Mouse (Mus musculus) MEL (cell line): ENCODE results near the gene Met. TPM values are rescaled to one million over a fixed set of nuclear protein-coding genes. Genes with fewer than 3 reads are reported as not detected.

Source experiments
- DNase-seq: peaks from one replicate; pipeline ENCODE4 v3.0.0; 2011; ENCODE audit warnings: low read depth, low spot score
- H3K27ac ChIP-seq: 2 replicates; pipeline ENCODE4 v1.5.1; 2012; ENCODE audit warnings: low read depth, mild to moderate bottlenecking, control low read depth, low read length, moderate library complexity; ENCODE audit not compliant: control insufficient read depth
- H3K27me3 ChIP-seq, 2 experiments: fragments of 150-350 bp in 1 of 2; sonication (generic) in 1 of 2; 2 replicates each; pipeline ENCODE4 v1.6.1; 2012; ENCODE audit warnings: low read length in 2 of 2, mild to moderate bottlenecking in 2 of 2, improper control_type of control experiment in 1 of 2, moderate library complexity in 1 of 2; ENCODE audit not compliant: insufficient read depth in 2 of 2, control insufficient read depth in 1 of 2
- H3K36me3 ChIP-seq, 2 experiments: 2 replicates each; pipeline ENCODE4 v1.6.1; 2012 to 2014; ENCODE audit warnings: low read length in 2 of 2, improper control_type of control experiment in 1 of 2, inconsistent platforms in 1 of 2, mild to moderate bottlenecking in 1 of 2; ENCODE audit not compliant: insufficient read depth in 2 of 2, control insufficient read depth in 1 of 2
- H3K4me1 ChIP-seq, 2 experiments: fragments of 150-350 bp in 1 of 2; sonication (generic) in 1 of 2; 2 replicates each; pipeline ENCODE4 v1.6.1; 2012; ENCODE audit warnings: low read length in 2 of 2, improper control_type of control experiment in 1 of 2, mild to moderate bottlenecking in 1 of 2; ENCODE audit not compliant: insufficient read depth in 2 of 2, control insufficient read depth in 1 of 2
- H3K4me3 ChIP-seq, 2 experiments: fragments of 150-350 bp in 1 of 2; sonication (generic) in 1 of 2; 2 replicates each; pipeline ENCODE4 v1.5.1; 2012; ENCODE audit warnings: low read depth in 2 of 2, low read length in 2 of 2, mild to moderate bottlenecking in 2 of 2, moderate library complexity in 2 of 2, control low read depth in 1 of 2, improper control_type of control experiment in 1 of 2; ENCODE audit not compliant: control insufficient read depth in 1 of 2, insufficient read depth in 1 of 2
- H3K79me2 ChIP-seq: 2 replicates; pipeline ENCODE4 v1.6.1; 2012; ENCODE audit warnings: mild to moderate bottlenecking, low read length, moderate library complexity; ENCODE audit not compliant: control insufficient read depth, poor library complexity, insufficient read depth
- H3K9ac ChIP-seq: 2 replicates; pipeline ENCODE4 v1.6.1; 2012; ENCODE audit warnings: low read depth, mild to moderate bottlenecking, control low read depth, low read length, moderate library complexity; ENCODE audit not compliant: control insufficient read depth, poor library complexity, severe bottlenecking
- H3K9me3 ChIP-seq: fragments of 150-350 bp; sonication (generic); replicated peaks from 2 replicates; pipeline ENCODE4 v1.6.1; 2012; ENCODE audit warnings: mild to moderate bottlenecking, low read length, improper control_type of control experiment, moderate library complexity; ENCODE audit not compliant: insufficient read depth
- CHD1 ChIP-seq: IDR thresholded peaks from 2 replicates; pipeline ENCODE4 v1.6.1; 2012; ENCODE audit warnings: low read depth, mild to moderate bottlenecking, inconsistent platforms, low read length, improper control_type of control experiment
- CTCF ChIP-seq, 3 experiments: IDR thresholded peaks in 2 of 3; conservative IDR thresholded peaks in 1 of 3; 2 replicates each; pipeline ENCODE4 v1.5.1; 2011 to 2012; ENCODE audit warnings: low read length in 3 of 3, low read depth in 2 of 3, mild to moderate bottlenecking in 2 of 3, improper control_type of control experiment in 1 of 3, inconsistent platforms in 1 of 3, mixed read lengths in 1 of 3, moderate library complexity in 1 of 3; ENCODE audit not compliant: control insufficient read depth in 1 of 3, insufficient read depth in 1 of 3, poor library complexity in 1 of 3, severe bottlenecking in 1 of 3
- E2F4 ChIP-seq: IDR thresholded peaks from 2 replicates; pipeline ENCODE4 v1.6.1; 2011; ENCODE audit warnings: low read depth, low read length, improper control_type of control experiment, borderline replicate concordance
- ETS1 ChIP-seq: IDR thresholded peaks from 2 replicates; pipeline ENCODE4 v1.6.1; 2012; ENCODE audit warnings: low read depth, mild to moderate bottlenecking, inconsistent platforms, low read length, improper control_type of control experiment, moderate library complexity
- GABPA ChIP-seq: IDR thresholded peaks from 2 replicates; pipeline ENCODE4 v1.6.1; 2012; ENCODE audit warnings: low read depth, mild to moderate bottlenecking, inconsistent platforms, low read length, improper control_type of control experiment, moderate library complexity
- JUND ChIP-seq: IDR thresholded peaks from 2 replicates; pipeline ENCODE4 v1.6.1; 2011; ENCODE audit warnings: low read depth, mild to moderate bottlenecking, improper control_type of control experiment, low read length
- KAT2A ChIP-seq: conservative IDR thresholded peaks from 2 replicates; pipeline ENCODE4 v1.6.1; 2012; ENCODE audit warnings: low read depth, low read length, improper control_type of control experiment, inconsistent platforms
- MAZ ChIP-seq: IDR thresholded peaks from 2 replicates; pipeline ENCODE4 v1.6.1; 2012; ENCODE audit warnings: low read depth, mild to moderate bottlenecking, inconsistent platforms, low read length, improper control_type of control experiment
- MYB ChIP-seq: IDR thresholded peaks from 2 replicates; pipeline ENCODE4 v1.6.1; 2011; ENCODE audit warnings: mild to moderate bottlenecking, low read depth, low read length, improper control_type of control experiment
- NELFE ChIP-seq: IDR thresholded peaks from 2 replicates; pipeline ENCODE4 v1.6.1; 2011; ENCODE audit warnings: low read depth, low read length, improper control_type of control experiment
- NRF1 ChIP-seq: IDR thresholded peaks from 2 replicates; pipeline ENCODE4 v1.6.1; 2014; ENCODE audit warnings: low read depth, mild to moderate bottlenecking, inconsistent platforms, low read length, improper control_type of control experiment, moderate library complexity; ENCODE audit not compliant: poor library complexity, insufficient read depth, severe bottlenecking
- POLR2AphosphoS2 ChIP-seq: IDR thresholded peaks from 2 replicates; pipeline ENCODE4 v1.6.1; 2011; ENCODE audit warnings: low read length, improper control_type of control experiment
- RAD21 ChIP-seq: IDR thresholded peaks from 2 replicates; pipeline ENCODE4 v1.6.1; 2011; ENCODE audit warnings: mild to moderate bottlenecking, low read depth, low read length, improper control_type of control experiment
- SIN3A ChIP-seq: IDR thresholded peaks from 2 replicates; pipeline ENCODE4 v1.6.1; 2012; ENCODE audit warnings: low read length, improper control_type of control experiment, inconsistent platforms
- USF2 ChIP-seq, 2 experiments: IDR thresholded peaks; 2 replicates each; pipeline ENCODE4 v1.6.1; 2011 to 2012; ENCODE audit warnings: improper control_type of control experiment in 2 of 2, low read length in 2 of 2, borderline replicate concordance in 1 of 2, inconsistent platforms in 1 of 2, low read depth in 1 of 2, mild to moderate bottlenecking in 1 of 2; ENCODE audit not compliant: insufficient read depth in 1 of 2
- polyA plus RNA-seq, 2 experiments: library from polyadenylated mRNA; stranded (reverse) in 1 of 2; unstranded in 1 of 2; fragments of >175 nt in 1 of 2; fragments of >200 nt in 1 of 2; gene quantifications; 2 replicates each; pipeline versions ENCODE4 v1.2.1 to v1.2.4; 2012; ENCODE audit warnings: low replicate concordance in 2 of 2, low read depth in 1 of 2; ENCODE audit not compliant: insufficient read length in 2 of 2, insufficient read depth in 1 of 2, missing spikeins in 1 of 2
- total RNA-seq: library from RNA; depleted of rRNA; stranded (reverse); fragments of 300-350 nt; gene quantifications from 2 replicates; pipeline ENCODE4 v1.2.3, GENCODE M21; 2012

Met gene
- total and polyA plus RNA-seq, 3 experiments = not detected

- Histone ChIP-seq H3K27me3 (peaks cover 2 to 8% of the 10 kb centered on the region in 2 experiments; a peak in 3 of 4 replicates), H3K9ac (no peak overlapping the region), H3K4me1 (no peaks in the 10 kb centered on the region), H3K9me3 (no peaks in the 10 kb centered on the region), H3K79me2 (no peaks in the 10 kb centered on the region), H3K36me3 (no peaks in the 10 kb centered on the region), H3K27ac (no peak overlapping the region), H3K4me3 (no peak overlapping the region)
- no peak for DNase-seq
- TF ChIP-seq NRF1 (no peak), JUND (no peak), RAD21 (no peak), GABPA (no peak), KAT2A (no peak), MYB (no peak), CTCF (IDR thresholded peaks at IDR 0.05 in 2 of 3, conservative IDR thresholded peaks at IDR 0.05 in 1 of 3; ENCODE audit: control insufficient read depth in 1 of 3, insufficient read depth in 1 of 3, low read depth in 2 of 3, low read length in 3 of 3, poor library complexity in 1 of 3, severe bottlenecking in 1 of 3) (no peak), ETS1 (no peak), NELFE (no peak), MAZ (no peak)
These were observed 2.9 kb downstream of the Met start for GRCm38 (mm10) chr6:17466526-17466925.

- Histone ChIP-seq H3K4me3 (no peak overlapping the region), H3K36me3 (no peaks in the 10 kb centered on the region), H3K27me3 (peaks cover 2 to 8% of the 10 kb centered on the region in 2 experiments; a peak in 3 of 4 replicates), H3K9me3 (no peaks in the 10 kb centered on the region), H3K4me1 (no peaks in the 10 kb centered on the region), H3K27ac (no peak overlapping the region), H3K79me2 (no peaks in the 10 kb centered on the region), H3K9ac (no peak overlapping the region)
- no peak for TF ChIP-seq POLR2AphosphoS2
- no peak for TF ChIP-seq E2F4
- TF ChIP-seq CHD1 = no peak
- TF ChIP-seq MAZ = no peak
- TF ChIP-seq USF2 (IDR thresholded peaks at IDR 0.05; ENCODE audit: borderline replicate concordance in 1 of 2, insufficient read depth in 1 of 2, low read depth in 1 of 2, low read length in 2 of 2) = no peak
- TF ChIP-seq SIN3A = no peak
- TF ChIP-seq KAT2A = no peak
- TF ChIP-seq JUND = no peak
- no peak for DNase-seq
These were observed 5.4 kb downstream of the Met start for GRCm38 (mm10) chr6:17468993-17469392.
